17 mouse cellular contexts compared by ENCODE assay signal in genomic region chr12:10524509-10525286, GRCm38 (mm10).
DNase-seq lines count a peak whose midpoint lies in the region; ATAC-seq and TF ChIP-seq lines count a peak whose summit lies in the region.
"Had no signal": no experiment of that assay in that cellular context is flagged by ENCODE, and none has a peak within 500 bp of the region (broad histone marks: within the 10 kb centered on the region; RNA-seq: fewer than 3 reads in every experiment).

No protein-coding gene starts in this region.

- no peaks in the 10 kb centered on the region for H3K4me1 ChIP-seq in kidney, embryonic 15.5 days
- H3K4me1 ChIP-seq in heart, postnatal 0 days (ENCODE audit: control insufficient read depth, insufficient read depth), result no peaks in the 10 kb centered on the region
- no peaks in the 10 kb centered on the region for H3K4me1 ChIP-seq in forebrain, postnatal 0 days (ENCODE audit: insufficient read depth)
- H3K4me1 ChIP-seq: limb, embryonic 15.5 days had no signal

- DNase-seq in kidney, adult 9 months, result no peak
- DNase-seq in heart, adult 8-10 months (ENCODE audit: low spot score), result peak; percentile 26
- DNase-seq in heart, postnatal 0 days (ENCODE audit: low spot score), result peak; percentile 30
- peak; percentile 46 for DNase-seq in lung, postnatal 10 days
- no peak for DNase-seq in cerebellum, postnatal 4 days (ENCODE audit: low spot score in 2 of 2)
- no peak for DNase-seq in spleen, postnatal 36 days (ENCODE audit: low spot score in 2 of 2)
- no peak for DNase-seq in forebrain, postnatal 0 days
- DNase-seq: cerebellum, postnatal 10 days; retina, postnatal 1 day; thymus, postnatal 4 days had no signal

- peak overlapping the region; percentile 33 for H3K27ac ChIP-seq in kidney, embryonic 15.5 days
- no peak overlapping the region for H3K27ac ChIP-seq in heart, postnatal 0 days (ENCODE audit: low read depth)
- H3K27ac ChIP-seq in forebrain, postnatal 0 days (ENCODE audit: low read depth, low read length), result no peak overlapping the region
- H3K27ac ChIP-seq: limb, embryonic 15.5 days; macrophage had no signal

- H3K4me2 ChIP-seq in kidney, embryonic 15.5 days, result no peak overlapping the region
- H3K4me2 ChIP-seq in heart, postnatal 0 days (ENCODE audit: low read depth, low read length), result no peak overlapping the region
- no peak overlapping the region for H3K4me2 ChIP-seq in forebrain, postnatal 0 days (ENCODE audit: low read depth)
- H3K4me2 ChIP-seq: limb, embryonic 15.5 days had no signal

- ATAC-seq in kidney, embryonic 15.5 days (replicated peaks; ENCODE audit: low FRiP score), result peak; percentile 69; the same call in 1 of the 2 replicates
- ATAC-seq in heart, postnatal 0 days (ENCODE audit: insufficient read depth, low read depth), result peak; percentile 33; the same call in 1 of the 2 replicates
- ATAC-seq in forebrain, postnatal 0 days, result no peak
- ATAC-seq: activated CD4-positive, CD25-positive, alpha-beta regulatory T cell, adult 4 months; inflammation-experienced regulatory T-cells, adult 6 months; midbrain, embryonic 16.5 days had no signal

- H3K9me3 ChIP-seq in kidney, embryonic 15.5 days (replicated peaks), result no peaks in the 10 kb centered on the region
- H3K9me3 ChIP-seq in heart, postnatal 0 days (replicated peaks; ENCODE audit: control insufficient read depth, low read length), result no peaks in the 10 kb centered on the region
- no peaks in the 10 kb centered on the region for H3K9me3 ChIP-seq in forebrain, postnatal 0 days (ENCODE audit: low read length)
- H3K9me3 ChIP-seq: limb, embryonic 15.5 days had no signal

- WGBS in kidney, embryonic 15.5 days, result 24% methylated on average over 7 of the region's 7 CpGs
- 20% methylated on average over 7 of the region's 7 CpGs for WGBS in heart, postnatal 0 days
- 56% methylated on average over 7 of the region's 7 CpGs for WGBS in forebrain, postnatal 0 days

- H3K4me3 ChIP-seq in kidney, embryonic 15.5 days (replicated peaks), result no peak overlapping the region
- H3K4me3 ChIP-seq in heart, postnatal 0 days (ENCODE audit: low read depth, low read length), result no peak overlapping the region
- no peak overlapping the region for H3K4me3 ChIP-seq in forebrain, postnatal 0 days (ENCODE audit: low read depth, low read length)
- H3K4me3 ChIP-seq: limb, embryonic 15.5 days had no signal

- TF ChIP-seq EP300 in heart, postnatal 0 days (IDR thresholded peaks at IDR 0.05; ENCODE audit: low read depth), result 0 out of 2 replicates have a peak, but pooled peaks have one; percentile 46

- no peak for TF ChIP-seq CTCF in heart, postnatal 0 days (IDR thresholded peaks at IDR 0.05; ENCODE audit: low read depth)
- no peak for TF ChIP-seq CTCF in forebrain, postnatal 0 days (IDR thresholded peaks at IDR 0.05; ENCODE audit: low read depth)

- H3K27me3 ChIP-seq in kidney, embryonic 15.5 days, result no peaks in the 10 kb centered on the region
- H3K27me3 ChIP-seq in heart, postnatal 0 days (ENCODE audit: control insufficient read depth, insufficient read depth, low read length), result no peaks in the 10 kb centered on the region
- no peaks in the 10 kb centered on the region for H3K27me3 ChIP-seq in forebrain, postnatal 0 days (ENCODE audit: insufficient read depth, low read length)
- H3K27me3 ChIP-seq: CH12.LX; limb, embryonic 15.5 days had no signal

- no peak overlapping the region for H3K9ac ChIP-seq in kidney, embryonic 15.5 days
- H3K9ac ChIP-seq in heart, postnatal 0 days (replicated peaks; ENCODE audit: low read depth, low read length), result no peak overlapping the region
- no peak overlapping the region for H3K9ac ChIP-seq in forebrain, postnatal 0 days
- H3K9ac ChIP-seq: limb, embryonic 15.5 days had no signal

- no peaks in the 10 kb centered on the region for H3K36me3 ChIP-seq in kidney, embryonic 15.5 days
- no peaks in the 10 kb centered on the region for H3K36me3 ChIP-seq in heart, postnatal 0 days (replicated peaks; ENCODE audit: control insufficient read depth, insufficient read depth, low read length)
- H3K36me3 ChIP-seq in forebrain, postnatal 0 days (ENCODE audit: insufficient read depth), result no peaks in the 10 kb centered on the region
- H3K36me3 ChIP-seq: limb, embryonic 15.5 days had no signal

Comparison
In these comparisons a context has a peak if more than half of its experiments do, and no peak if none do; other contexts are left out.
1. DNase-seq: peak in heart, adult 8-10 months (single experiment), heart, postnatal 0 days (single experiment) and lung, postnatal 10 days (single experiment); none in kidney, adult 9 months (single experiment), cerebellum, postnatal 4 days (0 of 2), spleen, postnatal 36 days (0 of 2) and forebrain, postnatal 0 days (single experiment).